Mouse (Mus musculus) forebrain, embryonic 15.5 days (tissue): Measurements from ENCODE around the gene Ints1. TPM values are rescaled to one million over a fixed set of nuclear protein-coding genes. Genes with fewer than 3 reads are reported as not detected.

Experiments used
- ATAC-seq: fragments of 200-750 bp; cut with Nextera tagmentation; replicated peaks from 2 replicates; pipeline ENCODE4 v1.8.0; 2017; ENCODE audit warnings: mild to moderate bottlenecking, moderate TSS enrichment, moderate library complexity
- H3K27ac ChIP-seq: fragments of 300-500 bp; sonication (generic); replicated peaks from 2 replicates; pipeline ENCODE4 v1.5.1; 2015; ENCODE audit warnings: mild to moderate bottlenecking, inconsistent platforms
- H3K27me3 ChIP-seq: fragments of 300-500 bp; sonication (generic); 2 replicates; pipeline ENCODE4 v1.6.1; 2015; ENCODE audit warnings: inconsistent platforms
- H3K36me3 ChIP-seq: fragments of 300-500 bp; sonication (generic); 2 replicates; pipeline ENCODE4 v1.6.1; 2015; ENCODE audit warnings: mild to moderate bottlenecking, inconsistent platforms
- H3K4me1 ChIP-seq: fragments of 300-500 bp; sonication (generic); 2 replicates; pipeline ENCODE4 v1.6.1; 2015; ENCODE audit warnings: inconsistent platforms
- H3K4me2 ChIP-seq: fragments of 300-500 bp; sonication (generic); replicated peaks from 2 replicates; pipeline ENCODE4 v1.6.1; 2015; ENCODE audit warnings: mild to moderate bottlenecking, inconsistent platforms
- H3K4me3 ChIP-seq: fragments of 300-500 bp; sonication (generic); 2 replicates; pipeline ENCODE4 v1.5.1; 2015; ENCODE audit warnings: mild to moderate bottlenecking, inconsistent platforms
- H3K9ac ChIP-seq: fragments of 300-500 bp; sonication (generic); replicated peaks from 2 replicates; pipeline ENCODE4 v1.6.1; 2015; ENCODE audit warnings: mild to moderate bottlenecking, inconsistent platforms
- H3K9me3 ChIP-seq: fragments of 300-500 bp; sonication (generic); 2 replicates; pipeline ENCODE4 v1.6.1; 2016; ENCODE audit warnings: inconsistent platforms
- WGBS: fragments of 180-500 bp; shearing (Covaris S2); methylation state at CpG from one replicate; pipeline ENCODE4 v1.1.7; 2015; ENCODE audit warnings: mixed read lengths; 5-methylcytosine and 5-hydroxymethylcytosine counted together
- polyA plus RNA-seq: library from polyadenylated mRNA; unstranded; fragments of >200 nt; fragmentation: Nextera tagmentation; extraction: Ambion mirVana; gene quantifications from 2 replicates; pipeline ENCODE4 v1.2.1, GENCODE M21; 2015

Ints1 gene
- polyA plus RNA-seq, 1 experiment from 2014 or later = 27.1 TPM

- Histone ChIP-seq H3K4me2 (peak overlapping the region; percentile 54; the same call in 1 of the 2 replicates), H3K27me3 (no peaks in the 10 kb centered on the region), H3K9ac (0 out of 2 replicates have a peak overlapping the region, but pooled peaks have one; percentile 11), H3K9me3 (no peaks in the 10 kb centered on the region), H3K36me3 (peaks cover 13% of the 10 kb centered on the region), H3K4me3 (no peak overlapping the region), H3K27ac (peak overlapping the region; percentile 91), H3K4me1 (peaks cover 48% of the 10 kb centered on the region)
- no peak for ATAC-seq
- 86% methylated on average over 9 of the region's 9 CpGs for WGBS
Observed at GRCm38 (mm10) chr5:139799041-139799440, 23.6 kb upstream of the Ints1 start.

GRCm38 (mm10) chr5:139798168-139798900, 22.9 kb upstream of the Ints1 start:
- WGBS = 35% methylated on average over 12 of the region's 12 CpGs
- H3K4me2 ChIP-seq = peak overlapping the region; percentile 54
- peaks cover 13% of the 10 kb centered on the region for H3K36me3 ChIP-seq
- H3K9ac ChIP-seq = peak overlapping the region; percentile 42
- H3K9me3 ChIP-seq = no peaks in the 10 kb centered on the region
- peak overlapping the region; percentile 34 for H3K4me3 ChIP-seq
- H3K27me3 ChIP-seq = no peaks in the 10 kb centered on the region
- ATAC-seq = peak; percentile 49
- peak overlapping the region; percentile 91 for H3K27ac ChIP-seq
- H3K4me1 ChIP-seq = peaks cover 42% of the 10 kb centered on the region

- peak overlapping the region; percentile 91 for H3K27ac ChIP-seq
- peak overlapping the region; percentile 34 for H3K4me3 ChIP-seq
- H3K4me1 ChIP-seq = peaks cover 49% of the 10 kb centered on the region
- WGBS = 14% methylated on average over 11 of the region's 11 CpGs
- peak overlapping the region; percentile 42 for H3K9ac ChIP-seq
- peaks cover 13% of the 10 kb centered on the region for H3K36me3 ChIP-seq
- no peaks in the 10 kb centered on the region for H3K27me3 ChIP-seq
- peak overlapping the region; percentile 54 for H3K4me2 ChIP-seq
- H3K9me3 ChIP-seq = no peaks in the 10 kb centered on the region
- ATAC-seq = peak; percentile 89
Observed at GRCm38 (mm10) chr5:139797473-139798167, 22.1 kb upstream of the Ints1 start.

DNA sequence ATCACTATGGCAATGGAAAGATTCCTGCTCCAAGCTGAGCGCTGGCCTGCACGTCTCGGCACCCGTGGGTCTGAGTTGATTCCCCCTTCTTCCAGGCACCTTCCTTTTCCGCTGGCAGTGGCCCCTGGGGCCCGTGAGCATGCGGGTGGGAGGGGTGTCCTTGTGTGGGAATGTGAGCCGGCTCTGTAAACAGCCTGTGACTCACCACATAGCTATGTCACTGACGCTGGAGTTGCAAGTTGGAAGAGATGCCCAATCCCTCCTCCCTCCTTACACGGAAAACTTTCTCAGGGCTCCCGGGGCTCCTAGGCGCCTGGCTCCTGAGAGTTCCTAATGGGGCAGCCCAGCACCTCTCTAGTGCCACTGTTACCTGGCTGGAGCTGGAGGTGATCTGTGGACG, 21.4 kb upstream of the Ints1 start:
- Histone ChIP-seq H3K36me3 (peaks cover 13% of the 10 kb centered on the region), H3K27me3 (no peaks in the 10 kb centered on the region), H3K27ac (peak overlapping the region; percentile 91), H3K4me3 (no peak overlapping the region), H3K4me2 (peak overlapping the region; percentile 54), H3K9me3 (no peaks in the 10 kb centered on the region), H3K9ac (no peak overlapping the region), H3K4me1 (peaks cover 56% of the 10 kb centered on the region)
- WGBS = 14% methylated on average over 13 of the region's 13 CpGs
- ATAC-seq = peak; percentile 15

DNA sequence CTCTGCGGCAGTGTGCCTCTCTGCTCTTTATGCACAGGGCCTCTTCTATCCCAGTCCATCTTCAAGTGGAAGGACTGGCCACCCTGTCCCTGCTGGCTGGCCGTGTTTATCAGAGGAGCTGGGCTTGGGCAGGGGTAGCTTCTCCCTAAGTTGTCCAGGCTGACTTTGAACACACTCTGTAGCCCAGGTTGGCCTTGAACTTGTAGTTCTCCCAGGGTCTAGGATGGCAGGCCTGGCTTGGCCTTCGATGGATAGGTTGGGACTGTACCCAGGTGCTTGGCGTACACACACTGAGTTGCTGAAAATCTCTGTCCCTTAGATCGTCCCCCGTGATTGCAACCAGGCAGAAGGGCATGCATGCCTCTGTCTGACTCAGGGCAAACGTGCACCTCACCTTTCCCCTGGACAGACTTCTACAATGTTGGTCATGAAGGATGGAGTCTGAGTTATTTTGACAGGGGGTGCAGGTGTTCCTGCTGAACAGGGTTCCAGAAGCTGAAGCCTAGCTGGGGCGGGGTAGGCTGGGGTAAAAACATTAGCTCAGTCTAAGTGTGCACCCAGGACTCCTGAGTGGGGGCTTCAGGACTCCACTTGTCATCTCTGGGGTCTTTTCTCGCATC, 20.6 kb upstream of the Ints1 start:
- 70% methylated on average over 9 of the region's 9 CpGs for WGBS
- Histone ChIP-seq H3K36me3 (peaks cover 11% of the 10 kb centered on the region), H3K4me2 (no peak overlapping the region), H3K4me1 (peaks cover 60% of the 10 kb centered on the region), H3K9me3 (no peaks in the 10 kb centered on the region), H3K9ac (no peak overlapping the region), H3K4me3 (no peak overlapping the region), H3K27me3 (no peaks in the 10 kb centered on the region), H3K27ac (peak overlapping the region; percentile 91; the same call in 1 of the 2 replicates)
- ATAC-seq = no peak

DNA sequence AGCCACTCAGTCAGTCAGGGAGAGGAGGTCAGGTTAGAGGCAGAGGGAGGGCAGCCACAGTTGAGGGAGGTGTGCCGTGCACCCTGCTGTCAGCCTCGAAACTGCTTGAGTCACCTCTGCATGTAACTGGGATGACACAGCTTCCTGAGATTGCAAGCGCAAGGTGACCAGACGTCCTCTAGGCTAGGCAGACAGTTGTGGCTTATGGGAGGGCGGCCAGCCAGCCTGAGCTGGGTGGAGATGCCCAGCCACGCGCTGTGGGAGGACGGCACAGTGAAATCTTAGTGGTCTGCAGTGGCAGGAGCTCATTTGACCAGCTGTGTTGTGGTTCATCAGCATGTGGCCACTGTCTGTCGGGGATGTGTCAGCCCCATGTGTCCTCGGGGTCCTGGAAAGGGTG, 19.5 kb upstream of the Ints1 start:
- H3K9ac ChIP-seq = no peak overlapping the region
- H3K4me1 ChIP-seq = peaks cover 63% of the 10 kb centered on the region
- no peak overlapping the region for H3K27ac ChIP-seq
- ATAC-seq = no peak
- no peaks in the 10 kb centered on the region for H3K27me3 ChIP-seq
- H3K4me2 ChIP-seq = no peak overlapping the region
- no peaks in the 10 kb centered on the region for H3K9me3 ChIP-seq
- WGBS = 81% methylated on average over 10 of the region's 10 CpGs
- peaks cover under 1% of the 10 kb centered on the region; the same call in 1 of the 2 replicates for H3K36me3 ChIP-seq
- H3K4me3 ChIP-seq = no peak overlapping the region

- H3K27ac ChIP-seq = no peak overlapping the region
- no peak for ATAC-seq
- H3K4me2 ChIP-seq = no peak overlapping the region
- no peaks in the 10 kb centered on the region for H3K9me3 ChIP-seq
- WGBS = 89% methylated on average over 5 of the region's 5 CpGs
- H3K27me3 ChIP-seq = no peaks in the 10 kb centered on the region
- no peak overlapping the region for H3K9ac ChIP-seq
- H3K4me1 ChIP-seq = peaks cover 59% of the 10 kb centered on the region
- no peak overlapping the region for H3K4me3 ChIP-seq
- H3K36me3 ChIP-seq = no peaks in the 10 kb centered on the region
Observed at GRCm38 (mm10) chr5:139794137-139794536, 18.7 kb upstream of the Ints1 start.

DNA sequence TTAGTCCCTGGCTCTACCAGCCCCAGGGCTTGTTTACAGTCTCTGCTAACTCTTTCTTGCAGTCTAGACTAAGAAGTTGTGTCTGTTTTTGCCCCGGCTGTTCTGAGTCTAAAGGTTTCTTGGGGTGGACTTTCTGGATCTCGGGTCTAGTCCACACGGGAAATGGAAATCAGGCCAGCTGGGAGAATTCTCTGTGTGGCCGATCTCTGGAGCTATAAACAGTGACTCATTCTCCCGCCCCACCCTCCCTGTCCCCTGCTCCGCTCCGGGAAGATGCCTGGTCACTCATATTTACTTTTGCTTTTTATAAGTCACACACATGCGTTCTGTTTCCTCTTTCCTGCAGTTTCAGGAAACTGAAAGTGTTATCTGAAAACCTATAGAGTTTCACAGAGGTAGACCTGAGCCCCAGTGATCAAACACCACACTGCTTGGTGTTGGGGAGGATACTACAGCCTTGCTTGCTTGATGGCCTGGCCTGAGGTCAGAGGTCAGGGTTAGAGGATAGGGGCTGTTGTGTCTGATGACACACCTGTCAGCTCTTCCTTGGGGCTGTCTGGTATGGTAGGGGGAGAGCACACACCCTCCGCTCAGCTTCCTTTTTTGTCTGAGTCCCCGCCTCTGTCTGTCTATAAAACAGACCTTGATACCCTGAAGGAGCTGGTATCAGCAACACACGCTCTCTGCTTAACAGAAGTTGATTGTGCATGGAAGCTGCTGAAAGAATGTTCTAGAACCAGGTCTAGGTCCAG, 18.0 kb upstream of the Ints1 start:
- Histone ChIP-seq H3K36me3 (no peaks in the 10 kb centered on the region), H3K4me1 (peaks cover 52% of the 10 kb centered on the region)

DNA sequence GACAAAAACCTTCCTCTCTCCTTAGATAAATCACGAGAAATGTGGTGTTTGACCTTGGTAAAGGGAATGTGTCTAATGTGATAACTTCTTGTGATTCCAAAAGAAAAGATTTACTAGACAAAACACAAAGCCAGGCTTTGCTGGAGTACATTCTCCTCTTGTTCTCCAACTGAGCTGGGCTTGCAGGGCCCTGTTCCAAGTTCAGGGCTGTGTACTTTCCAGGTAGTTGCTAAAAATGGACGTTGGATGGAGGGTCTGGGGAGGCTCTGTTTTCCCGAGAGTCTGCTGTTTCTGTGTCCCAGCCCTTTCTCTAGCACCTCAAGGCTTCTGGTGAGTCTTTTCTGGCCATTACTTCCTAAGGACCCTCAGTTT, 17.5 kb upstream of the Ints1 start:
- no peaks in the 10 kb centered on the region for H3K27me3 ChIP-seq
- H3K4me1 ChIP-seq = peaks cover 47% of the 10 kb centered on the region
- no peak overlapping the region for H3K9ac ChIP-seq
- H3K27ac ChIP-seq = no peak overlapping the region
- H3K4me2 ChIP-seq = no peak overlapping the region
- ATAC-seq = no peak
- H3K9me3 ChIP-seq = no peaks in the 10 kb centered on the region
- H3K4me3 ChIP-seq = no peak overlapping the region
- no peaks in the 10 kb centered on the region for H3K36me3 ChIP-seq
- 65% methylated on average over 3 of the region's 3 CpGs for WGBS

More for the DNA sequence above, 18.0 kb upstream of the Ints1 start:
- Histone ChIP-seq H3K4me2 (no peak overlapping the region), H3K4me3 (no peak overlapping the region), H3K9me3 (no peaks in the 10 kb centered on the region), H3K9ac (no peak overlapping the region), H3K27ac (no peak overlapping the region), H3K27me3 (no peaks in the 10 kb centered on the region)
- 68% methylated on average over 11 of the region's 11 CpGs for WGBS
- ATAC-seq = no peak

GRCm38 (mm10) chr5:139792159-139792775, 16.8 kb upstream of the Ints1 start:
- peak overlapping the region; percentile 99 for H3K4me2 ChIP-seq
- H3K9me3 ChIP-seq = no peaks in the 10 kb centered on the region
- H3K4me3 ChIP-seq = peak overlapping the region; percentile 59
- no peak for ATAC-seq
- no peaks in the 10 kb centered on the region for H3K36me3 ChIP-seq
- no peak overlapping the region for H3K27ac ChIP-seq
- H3K4me1 ChIP-seq = peaks cover 40% of the 10 kb centered on the region
- H3K27me3 ChIP-seq = no peaks in the 10 kb centered on the region
- 17% methylated on average over 11 of the region's 11 CpGs for WGBS
- peak overlapping the region; percentile 55 for H3K9ac ChIP-seq
